Mouse (Mus musculus): ENCODE data around the gene Rps6kl1.
A peak's percentile ranks its signal among the peaks of the same experiment; 100 is the strongest.
"Not testable (repeated sequence)": the region's sequence is repeated elsewhere in the genome, so short reads cannot be mapped to it uniquely, and the experiment has no call there.

Gene Rps6kl1

DNA sequence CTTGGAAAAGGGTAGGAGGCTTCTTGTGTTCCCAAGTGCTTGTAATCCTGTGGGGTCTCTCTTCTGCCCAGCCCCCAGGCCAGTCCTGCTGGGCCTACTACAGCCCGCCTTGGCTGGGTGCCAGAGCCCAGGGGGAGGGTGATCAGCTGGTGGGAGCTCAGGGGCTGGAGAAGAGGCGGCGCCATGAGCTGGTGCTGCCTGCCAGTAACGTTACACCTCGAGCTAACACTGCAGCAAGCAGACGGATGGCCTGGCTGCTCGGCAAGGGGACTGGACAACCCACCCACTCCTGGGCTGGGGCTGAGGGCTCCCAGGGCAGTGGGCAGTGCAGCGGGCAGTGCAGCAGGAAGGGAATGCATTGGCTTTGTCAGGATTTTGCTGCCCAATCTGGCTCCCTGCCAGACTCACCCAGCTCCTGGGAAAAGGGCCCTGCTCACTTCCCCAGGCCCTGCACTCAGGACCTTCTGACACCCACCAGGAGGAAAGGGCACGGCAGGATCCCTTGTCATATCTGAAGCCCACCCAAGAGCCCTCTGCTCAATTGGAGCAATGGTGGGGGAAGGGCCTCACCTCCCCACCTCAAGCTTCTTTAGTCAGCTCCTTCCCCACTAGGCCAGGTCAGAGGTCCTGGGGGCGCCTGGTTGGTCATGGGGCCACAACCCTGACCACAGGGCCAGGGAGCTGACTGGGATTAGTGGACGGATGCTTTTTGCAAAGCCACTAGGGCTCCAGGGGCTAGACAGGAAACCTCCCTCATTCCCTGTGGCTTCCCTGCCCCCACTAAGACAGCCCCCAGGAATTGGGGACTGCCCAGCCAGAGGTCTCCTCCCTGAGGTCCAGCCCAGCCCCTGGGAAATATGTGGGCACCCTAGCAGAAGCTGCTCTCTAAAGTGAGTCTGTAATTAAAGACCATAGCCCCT lies 25.1 kb upstream of the Rps6kl1 start:
- no peak for DNase-seq (ENCODE audit: low read depth)

DNA sequence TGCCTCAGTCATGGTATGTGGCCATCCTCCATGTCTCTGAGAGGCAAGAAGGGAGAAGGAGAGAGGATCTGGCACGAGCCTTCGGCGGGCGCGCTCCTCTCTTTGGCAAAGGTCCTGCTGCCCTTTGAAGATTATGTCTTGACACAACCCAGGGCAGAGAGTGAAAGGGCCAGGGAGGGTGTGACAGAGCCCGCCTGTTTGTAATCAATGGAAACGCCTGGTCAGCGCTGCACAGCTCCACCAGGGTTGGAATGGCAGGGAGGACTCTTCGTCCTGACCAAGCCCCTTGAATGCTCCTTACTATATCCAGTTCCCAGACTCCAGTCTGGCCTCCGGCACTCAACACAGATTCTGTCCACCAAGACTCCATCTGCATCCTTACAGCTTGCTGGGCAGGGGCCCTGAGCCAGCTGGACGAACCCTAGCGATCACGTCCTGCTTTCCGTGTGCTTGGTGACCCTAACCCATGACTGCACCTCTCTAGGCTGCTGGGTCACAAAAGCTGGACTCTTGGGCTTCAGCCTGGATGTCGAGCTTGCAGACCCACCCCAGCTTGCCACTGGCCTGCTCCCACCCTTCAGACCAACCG lies 24.1 kb upstream of the Rps6kl1 start:
- DNase-seq (ENCODE audit: low read depth), result no peak

DNA sequence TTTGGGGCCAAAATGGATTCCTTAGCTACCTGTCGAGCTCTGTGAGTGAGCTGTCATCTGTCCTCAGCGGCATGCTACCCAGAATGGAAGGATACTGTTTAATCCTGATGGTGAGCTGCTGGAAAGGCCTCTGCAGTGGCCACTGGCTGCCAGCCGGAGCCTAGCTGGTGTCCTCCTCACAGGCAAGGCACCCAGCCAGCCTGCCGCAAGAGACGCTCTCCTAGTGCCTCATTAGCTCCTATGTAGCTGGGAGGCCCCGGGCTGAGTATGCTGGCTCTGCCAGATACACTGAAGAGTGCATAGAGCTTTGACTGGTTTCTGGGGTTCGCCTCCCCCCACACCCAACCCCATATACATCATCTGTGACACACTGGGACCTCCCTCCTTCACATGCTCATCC lies 23.0 kb upstream of the Rps6kl1 start:
- DNase-seq (ENCODE audit: low read depth), result no peak

DNA sequence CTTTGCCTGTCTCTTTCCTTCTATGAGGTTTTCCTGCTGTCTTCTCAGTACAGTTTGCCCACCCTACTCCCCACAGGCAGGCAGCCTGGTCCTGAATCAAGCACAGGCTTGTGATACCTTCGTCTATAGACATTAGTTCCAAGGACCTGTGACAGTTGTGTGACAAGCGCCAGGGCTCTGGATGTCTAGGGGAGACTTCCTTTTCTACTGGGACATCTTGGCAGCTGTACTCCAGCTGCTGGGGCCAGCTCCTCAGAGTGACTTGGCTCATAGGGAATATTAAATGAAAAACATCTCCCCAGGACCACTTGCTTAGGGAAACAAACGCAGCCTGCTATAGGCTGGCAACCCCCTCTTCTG lies 19.9 kb upstream of the Rps6kl1 start:
- no peak for DNase-seq (ENCODE audit: low read depth)

DNA sequence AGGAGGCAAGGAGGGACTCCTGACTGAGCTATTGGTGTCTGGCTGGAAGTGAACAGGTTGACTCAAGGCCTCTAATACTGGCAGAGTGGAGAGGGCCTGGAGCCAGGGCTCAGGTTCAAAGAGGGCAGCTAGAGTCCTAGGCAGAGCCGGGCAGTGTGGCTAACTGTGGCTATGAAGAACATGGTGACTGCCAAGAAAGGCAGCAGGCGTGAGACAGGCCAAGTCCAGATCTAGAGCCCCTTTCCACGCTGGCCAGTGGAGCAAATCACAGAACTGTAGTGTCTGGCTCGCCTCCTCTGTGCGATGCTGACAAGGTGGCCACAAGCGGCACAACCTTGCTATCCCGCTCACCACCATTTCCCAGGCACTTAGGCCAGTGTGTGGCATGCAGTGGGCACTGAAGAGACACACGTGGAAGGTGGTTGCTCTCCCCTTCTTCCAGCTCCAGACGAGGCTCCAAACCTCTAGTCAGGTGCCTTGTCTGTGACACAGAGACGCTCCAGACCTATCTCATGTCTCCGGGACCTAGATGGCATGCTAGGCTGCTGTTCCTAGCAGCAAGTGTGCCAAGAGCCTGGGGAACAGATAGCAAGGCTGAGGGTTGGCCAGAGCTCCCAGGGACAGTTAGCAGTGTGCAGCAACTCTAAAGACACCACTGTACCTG lies 19.4 kb upstream of the Rps6kl1 start:
- DNase-seq (ENCODE audit: low read depth), result peak; percentile 61

DNA sequence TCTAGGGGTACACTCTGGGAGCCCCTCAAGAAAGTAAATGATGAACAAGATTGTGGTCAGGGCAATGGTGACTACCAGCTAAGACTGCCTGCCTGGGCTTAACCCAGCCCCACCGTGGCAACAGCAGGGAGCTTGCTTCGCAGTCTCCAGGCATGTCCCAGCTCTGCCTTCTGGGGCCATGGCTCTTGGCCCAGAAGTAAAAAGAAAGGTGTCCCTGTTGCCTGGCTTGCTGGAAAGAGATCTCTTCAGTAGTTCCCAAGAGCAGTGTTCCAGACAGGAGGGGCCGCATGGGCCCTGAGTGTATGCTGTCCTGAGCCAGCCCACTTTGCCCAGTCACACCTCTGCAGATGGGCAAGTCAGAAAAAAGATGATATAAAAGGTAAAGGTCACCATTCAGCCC lies 18.8 kb upstream of the Rps6kl1 start:
- DNase-seq (ENCODE audit: low read depth), result peak; percentile 40

DNA sequence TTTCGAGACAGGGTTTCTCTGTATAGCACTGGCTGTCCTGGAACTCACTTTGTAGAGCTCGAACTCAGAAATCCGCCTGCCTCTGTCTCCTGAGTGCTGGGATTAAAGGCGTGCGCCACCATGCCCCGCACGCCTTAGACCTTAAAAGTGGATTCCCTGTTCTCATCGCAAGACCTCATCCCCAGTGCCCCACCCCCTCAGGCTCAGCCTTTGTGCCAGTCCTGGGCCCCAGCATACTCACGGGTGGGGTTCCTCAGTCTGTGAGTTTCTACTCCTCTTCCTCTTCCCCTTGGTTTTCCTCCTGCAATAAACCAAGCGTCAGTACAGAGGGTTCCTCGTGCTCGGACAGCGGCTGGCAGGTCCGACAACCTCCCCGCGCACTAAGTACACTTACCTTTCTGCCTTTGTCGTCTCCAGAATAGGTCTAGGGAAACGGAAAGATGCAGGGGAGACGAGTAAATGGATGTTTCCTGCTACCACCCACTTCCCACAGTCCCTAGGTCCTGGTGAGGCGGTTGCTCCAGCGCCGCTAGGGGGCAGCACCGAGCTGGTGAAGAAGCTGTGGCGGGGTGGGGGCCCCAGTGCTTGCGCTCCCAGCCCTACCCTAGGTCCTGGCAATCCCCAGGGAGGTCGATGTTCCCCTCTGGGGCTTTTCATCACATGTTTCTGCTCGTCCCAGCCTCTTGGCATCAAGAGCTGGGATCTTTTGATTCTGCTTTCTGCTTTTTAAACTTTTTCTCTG lies 18.2 kb upstream of the Rps6kl1 start:
- DNase-seq (ENCODE audit: low read depth), result peak; percentile 36

DNA sequence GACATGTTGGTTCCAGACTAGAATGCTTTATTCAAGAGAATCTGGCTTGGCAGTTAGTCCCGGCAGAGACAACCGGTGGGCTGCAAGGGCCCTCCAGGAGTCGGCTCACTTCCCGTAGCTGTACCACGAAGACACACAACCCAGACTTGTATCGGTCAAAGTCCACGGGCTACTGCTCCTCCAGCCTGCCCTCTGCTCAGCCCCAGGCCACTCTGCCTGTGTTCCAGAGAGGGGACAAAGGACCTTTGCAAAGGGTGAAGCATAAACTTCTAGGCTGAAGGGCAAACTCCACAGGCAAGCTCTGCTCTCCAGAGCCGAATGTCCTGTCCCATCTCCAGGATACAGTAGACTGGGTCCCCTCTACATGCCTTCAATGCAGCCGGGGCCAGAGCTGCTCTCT lies 15.6 kb upstream of the Rps6kl1 start:
- DNase-seq (ENCODE audit: low read depth), result no peak

DNA sequence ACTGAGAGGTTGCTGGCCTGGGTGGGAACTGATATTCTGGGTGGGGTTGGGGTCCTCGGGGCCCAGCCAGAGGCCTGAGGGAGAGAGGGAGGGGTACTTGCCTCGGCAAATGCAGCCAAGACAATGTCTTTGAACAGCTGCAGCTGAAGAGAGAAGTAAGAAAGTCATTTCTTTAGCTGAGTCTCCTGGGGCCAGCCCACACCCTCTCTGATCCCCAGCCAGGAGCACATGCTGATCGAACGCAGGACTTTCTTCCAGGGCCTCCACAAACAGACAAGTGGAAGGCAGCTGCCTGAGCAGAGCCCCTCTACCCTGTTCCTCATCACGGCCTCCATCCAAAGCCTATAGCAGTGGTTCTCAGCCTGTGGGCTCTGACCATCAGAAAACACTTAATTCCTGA lies 13.9 kb upstream of the Rps6kl1 start:
- DNase-seq (ENCODE audit: low read depth), result no peak

DNA sequence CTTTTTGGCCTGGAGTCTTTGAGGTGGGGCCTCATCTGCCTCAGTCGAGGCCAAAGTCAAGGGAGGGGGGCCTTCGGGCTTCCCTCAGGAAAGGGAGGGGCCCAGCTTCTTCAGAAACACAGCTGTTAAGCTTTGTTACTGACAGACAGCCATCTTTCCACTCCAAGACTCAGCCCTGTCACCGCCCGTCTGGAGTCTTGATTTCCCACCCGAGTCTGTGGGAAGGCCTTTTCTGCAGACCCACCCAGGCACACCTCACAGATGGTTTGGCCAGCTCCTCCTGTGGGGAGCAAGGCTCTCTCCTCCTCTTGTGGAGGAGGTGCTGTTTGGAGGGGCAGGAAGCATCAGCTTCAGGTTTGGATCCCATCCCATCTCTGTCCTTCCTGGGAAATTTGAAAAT lies 8.5 kb upstream of the Rps6kl1 start:
- DNase-seq (ENCODE audit: low read depth), result peak; percentile 47

DNA sequence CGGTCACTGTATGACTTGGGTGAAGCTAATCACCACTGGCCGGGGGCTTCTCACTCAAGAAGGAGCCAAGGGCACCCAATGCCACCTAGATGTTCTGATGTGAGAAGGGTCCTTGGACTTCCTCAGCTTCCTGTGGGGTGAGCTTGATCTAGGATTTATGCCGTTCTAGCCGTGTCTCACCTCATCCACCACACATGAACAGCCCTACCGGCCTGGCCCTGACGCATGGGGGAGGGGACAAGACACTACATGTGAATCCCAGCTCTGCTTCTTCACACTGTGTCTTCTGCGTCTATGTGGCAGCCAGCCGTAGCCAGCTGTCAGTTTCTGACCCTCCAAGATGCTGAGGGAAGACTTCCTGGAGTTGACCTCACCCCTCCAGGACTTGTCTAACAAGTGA lies 7.7 kb upstream of the Rps6kl1 start:
- no peak for DNase-seq (ENCODE audit: low read depth)

DNA sequence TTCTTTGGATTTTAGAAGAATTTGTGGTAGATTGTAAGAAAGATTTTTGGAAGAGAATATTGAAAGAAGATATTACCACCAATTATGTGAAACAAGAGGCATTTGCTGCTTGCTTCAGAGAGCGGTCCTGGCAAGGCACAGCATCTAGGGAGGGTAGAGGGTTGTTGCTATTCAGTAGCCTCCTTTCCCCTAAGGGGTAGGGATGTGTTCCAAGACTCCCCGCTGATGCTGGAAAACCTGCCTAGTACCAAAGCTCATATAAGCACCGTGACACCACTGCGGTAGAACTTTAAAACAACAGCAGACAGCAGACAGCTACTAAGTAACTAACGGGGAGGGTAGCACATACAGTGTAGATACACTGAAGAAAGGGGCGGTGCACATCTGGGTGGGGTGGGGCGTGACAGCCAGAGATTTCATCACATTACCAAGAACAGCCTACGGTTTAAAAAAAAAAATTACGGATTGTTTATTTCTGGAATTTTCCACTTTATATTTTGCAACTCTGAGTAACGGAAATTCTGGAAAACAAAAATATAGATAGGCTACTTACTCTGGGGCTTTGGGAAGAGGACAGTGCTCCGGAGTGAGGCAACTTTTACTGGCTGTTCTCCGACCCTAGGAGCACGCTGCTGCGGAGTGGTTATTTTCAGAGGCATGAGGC lies 6.9 kb upstream of the Rps6kl1 start:
- DNase-seq (ENCODE audit: low read depth), result no peak

DNA sequence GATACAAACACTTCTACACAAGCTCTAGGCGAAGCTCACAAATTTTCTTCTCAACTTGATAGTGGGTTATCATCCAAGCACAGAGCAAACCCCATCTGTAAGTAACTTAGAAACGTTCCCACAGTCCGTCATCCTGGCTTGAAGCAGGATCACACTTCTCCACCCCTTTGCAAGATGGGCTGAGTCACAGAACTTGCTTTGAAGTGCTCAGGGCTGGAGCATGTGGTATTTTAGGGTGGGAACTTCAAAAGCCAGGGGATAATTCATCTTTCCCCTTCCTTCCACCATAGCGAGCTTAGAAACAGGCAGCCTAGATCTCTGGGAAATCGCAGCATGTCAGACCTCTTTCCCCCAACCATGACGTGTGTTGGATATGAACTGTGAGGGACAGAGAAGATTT lies 5.3 kb upstream of the Rps6kl1 start:
- DNase-seq (ENCODE audit: low read depth), result no peak

DNA sequence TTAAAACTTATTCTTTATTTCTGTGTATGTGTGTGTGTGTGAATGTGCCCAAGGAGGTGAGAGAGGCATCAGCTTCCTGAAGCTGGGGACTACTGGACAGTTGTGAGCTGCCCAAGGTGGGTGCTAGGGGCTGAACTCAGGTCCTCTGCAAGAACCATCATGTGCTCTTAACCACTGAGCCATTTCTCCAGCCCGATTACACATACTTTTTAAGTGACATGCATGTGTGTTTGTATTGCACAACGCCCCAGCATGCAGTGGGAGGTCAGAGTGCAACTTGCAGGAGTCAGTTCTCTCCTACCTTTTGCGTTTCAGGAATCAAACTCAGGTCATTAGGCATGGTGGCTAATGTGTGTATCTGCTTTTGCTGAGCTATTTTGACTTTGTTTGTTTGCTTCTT lies 1.9 kb upstream of the Rps6kl1 start:
- DNase-seq (ENCODE audit: low read depth), result no peak

DNA sequence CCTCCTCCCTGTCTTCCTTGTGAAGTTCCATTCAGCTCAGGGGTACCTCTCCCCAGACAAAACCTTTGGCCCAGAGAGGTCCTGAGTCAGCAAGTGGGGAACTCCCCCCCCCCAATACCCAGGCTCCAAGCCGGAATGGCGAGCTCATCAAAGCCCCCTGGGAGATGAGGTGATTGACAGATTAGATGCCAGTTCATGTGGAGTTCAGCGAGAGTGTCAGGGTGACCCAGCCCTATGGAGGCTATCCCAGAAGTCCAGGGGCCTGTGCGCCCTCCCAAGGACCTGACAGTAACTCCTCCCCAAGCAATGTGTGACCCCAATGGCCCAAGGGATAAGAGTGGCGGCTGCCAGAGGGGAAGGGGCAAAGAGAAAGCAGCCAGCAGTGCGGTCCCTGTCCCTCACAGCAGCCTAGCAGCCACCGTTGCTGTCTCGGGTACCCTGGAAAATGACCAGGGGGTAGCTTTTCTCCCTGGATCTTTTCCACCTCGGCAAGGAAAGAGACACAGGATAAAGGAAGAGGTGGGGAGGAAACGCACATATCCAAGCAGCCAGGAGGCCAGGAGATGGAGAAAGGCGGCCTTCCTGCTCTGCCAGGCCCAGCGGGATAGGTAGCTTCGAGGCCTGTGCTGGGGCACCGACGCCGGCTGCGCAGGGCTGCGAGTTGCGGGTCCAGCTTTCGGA lies 603 bp downstream of the Rps6kl1 start:
- no peak for DNase-seq (ENCODE audit: low read depth)

DNA sequence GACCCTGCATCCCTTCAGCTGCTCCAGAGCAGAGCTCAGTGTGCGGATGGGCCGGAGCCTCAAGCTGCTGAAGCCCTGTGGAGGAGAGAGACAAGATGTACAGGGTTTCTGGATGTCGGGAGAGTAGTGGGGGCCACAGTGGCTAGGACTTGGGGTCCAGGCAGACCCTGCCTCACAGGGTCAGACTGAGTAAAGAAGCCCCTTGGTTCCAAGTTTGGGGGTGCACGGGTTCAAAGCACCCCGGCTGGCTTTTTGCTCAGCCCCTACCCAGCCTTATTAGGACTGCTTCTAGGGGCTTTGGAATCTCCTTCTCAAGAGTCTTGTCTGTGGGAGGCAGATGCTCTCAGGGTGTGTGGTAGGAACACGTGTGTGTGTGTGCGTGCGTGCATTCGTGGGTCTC lies 4.2 kb downstream of the Rps6kl1 start:
- DNase-seq (ENCODE audit: low read depth), result no peak

DNA sequence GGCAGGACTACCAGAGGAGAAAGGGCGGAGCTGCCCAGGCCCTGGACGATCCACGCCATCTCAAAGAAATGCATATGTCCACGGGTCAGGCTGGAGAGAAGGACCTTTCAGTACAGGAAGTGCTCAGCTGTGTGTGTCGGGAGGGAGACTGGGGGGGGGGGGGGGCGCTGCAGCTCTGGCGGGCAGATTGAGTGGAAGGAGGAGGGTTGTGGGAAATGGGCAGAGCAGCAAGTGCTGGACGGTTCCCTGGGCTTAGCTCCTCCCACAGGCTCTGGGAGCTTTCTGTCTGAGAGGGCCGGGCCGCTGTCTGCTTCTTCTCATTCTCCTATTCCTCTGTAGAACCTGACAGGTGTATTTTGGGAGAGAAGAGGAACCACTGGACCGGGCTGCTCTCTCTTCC lies 4.7 kb downstream of the Rps6kl1 start:
- no peak for DNase-seq (ENCODE audit: low read depth)

DNA sequence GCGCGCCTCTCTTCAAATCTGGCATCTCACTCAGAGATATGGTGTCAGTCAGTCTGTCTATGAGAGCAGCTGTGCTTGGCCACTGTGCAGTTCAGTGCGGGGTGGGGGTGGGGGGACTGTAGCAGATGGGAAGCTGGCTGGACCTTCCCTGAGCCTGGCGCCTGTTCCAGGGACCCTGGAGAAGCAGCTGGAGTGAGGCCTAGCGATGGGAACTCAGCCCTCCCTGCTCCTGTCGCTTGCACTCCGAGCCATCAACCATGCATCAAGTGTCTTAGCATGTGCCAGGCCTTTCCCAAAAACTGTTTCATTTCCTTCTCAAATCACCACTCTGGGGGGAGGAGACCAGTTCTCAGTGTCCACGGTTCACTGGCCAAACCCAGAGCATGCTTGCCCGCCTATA lies 5.4 kb downstream of the Rps6kl1 start:
- no peak for DNase-seq (ENCODE audit: low read depth)

DNA sequence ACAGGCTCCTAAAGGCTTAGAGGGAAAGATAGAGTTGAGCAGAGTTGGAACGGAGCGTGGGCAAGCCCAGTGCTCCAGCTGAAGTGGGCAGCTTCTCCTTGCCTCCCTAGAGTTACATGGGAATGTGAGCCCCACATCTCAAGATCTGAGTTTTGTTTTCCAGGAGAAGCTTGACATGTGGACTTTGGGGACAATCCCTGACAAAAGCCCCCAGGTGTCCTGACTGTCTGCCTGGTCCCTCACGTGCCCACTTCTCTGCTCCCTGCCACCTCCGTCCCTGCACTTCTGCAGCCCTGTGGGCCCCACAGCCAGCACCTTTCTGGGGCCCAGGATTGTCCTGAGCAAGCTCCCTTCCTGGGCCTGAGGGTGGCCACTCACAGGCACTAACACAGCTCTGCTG lies 6.2 kb downstream of the Rps6kl1 start:
- DNase-seq (ENCODE audit: low read depth), result no peak

DNA sequence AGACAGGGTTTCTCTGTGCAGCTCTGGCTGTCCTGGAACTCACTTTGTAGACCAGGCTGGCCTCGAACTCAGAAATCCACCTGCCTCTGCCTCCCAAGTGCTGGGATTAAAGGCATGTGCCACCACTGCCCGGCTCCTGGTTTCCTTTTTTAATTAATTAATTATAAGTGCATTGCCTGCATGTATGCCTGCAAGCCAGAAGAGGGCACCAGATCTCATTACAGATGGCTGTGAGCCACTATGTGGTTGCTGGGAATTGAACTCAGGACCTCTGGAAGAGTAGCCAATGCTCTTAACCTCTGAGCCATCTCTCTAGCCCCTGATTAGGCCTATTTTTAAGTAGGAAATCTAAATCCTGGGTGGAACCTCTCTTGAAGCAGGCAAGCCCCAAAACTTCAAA lies 6.8 kb downstream of the Rps6kl1 start:
- not testable (repeated sequence) for DNase-seq (ENCODE audit: low read depth)

DNA sequence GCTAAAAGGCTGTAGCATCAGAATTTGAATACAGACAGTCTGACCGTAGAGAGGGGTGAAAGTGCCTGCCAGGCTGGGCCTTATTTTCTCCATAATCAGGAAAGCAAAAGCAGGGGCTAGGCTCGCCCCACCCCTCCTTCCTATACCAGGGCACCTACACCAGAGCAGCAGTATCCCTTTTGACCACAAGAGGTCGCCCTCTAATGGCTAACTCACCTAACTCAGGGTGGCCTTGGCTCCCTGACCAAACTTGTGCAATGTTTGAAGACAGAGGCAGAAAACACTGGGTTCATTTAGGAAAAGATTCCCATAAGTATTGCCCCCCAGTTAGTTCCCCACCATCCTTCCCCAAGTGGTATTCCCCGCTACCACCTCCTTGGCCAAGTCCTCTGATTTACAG lies 8.3 kb downstream of the Rps6kl1 start:
- peak; percentile 64 for DNase-seq (ENCODE audit: low read depth)

DNA sequence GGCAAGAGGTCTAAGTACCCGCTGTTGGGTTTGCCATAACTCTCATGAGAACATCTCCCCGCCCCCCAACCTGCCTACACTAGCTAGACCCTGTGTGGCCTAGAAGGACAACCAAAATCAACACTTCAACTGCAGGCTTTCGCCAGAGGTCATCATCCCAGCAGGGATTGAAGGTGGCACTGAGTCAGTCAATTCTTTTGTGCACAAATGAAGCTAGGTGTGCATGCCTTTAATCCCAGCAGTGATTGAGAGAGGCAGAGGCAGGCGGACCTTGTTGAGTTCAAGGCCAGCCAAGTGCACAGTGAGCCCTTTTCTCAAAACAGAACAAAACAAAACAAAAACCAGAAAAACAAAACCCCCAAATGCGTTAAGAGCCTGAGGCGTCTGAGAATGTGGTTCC lies 10.0 kb downstream of the Rps6kl1 start:
- DNase-seq (ENCODE audit: low read depth), result no peak
